In genomic region chr5:21186821-21187220, GRCm38 (mm10) we compare ENCODE assay signal across 7 mouse cellular contexts. TPM values are rescaled to one million over a fixed set of nuclear protein-coding genes. Genes with fewer than 3 reads are reported as not detected.
DNase-seq lines count a peak whose midpoint lies in the region; ATAC-seq and TF ChIP-seq lines count a peak whose summit lies in the region.

No protein-coding gene starts in this region.

- intact Hi-C loops in gastrocnemius, postnatal 14 days (cut with DNase I; ENCODE audit: low total_unique reads): no loop called here

- H3K4me1 ChIP-seq in neural tube, embryonic 11.5 days (ENCODE audit: control insufficient read depth, insufficient read depth, low read length): no peaks in the 10 kb centered on the region
- H3K4me1 ChIP-seq in embryonic facial prominence, embryonic 12.5 days: peaks cover 7% of the 10 kb centered on the region
- H3K4me1 ChIP-seq in limb, embryonic 14.5 days (ENCODE audit: control insufficient read depth, insufficient read depth, low read length): peaks cover 6% of the 10 kb centered on the region; the same call in 1 of the 2 replicates
- H3K4me1 ChIP-seq in stomach, embryonic 16.5 days (ENCODE audit: control insufficient read depth, insufficient read depth, low read length): no peaks in the 10 kb centered on the region; the same call in none of the 2 replicates

- no peaks in the 10 kb centered on the region for H3K9me3 ChIP-seq in neural tube, embryonic 11.5 days (ENCODE audit: control insufficient read depth, low read length)
- no peaks in the 10 kb centered on the region for H3K9me3 ChIP-seq in embryonic facial prominence, embryonic 12.5 days
- no peaks in the 10 kb centered on the region for H3K9me3 ChIP-seq in limb, embryonic 14.5 days (ENCODE audit: control insufficient read depth, low read length)
- no peaks in the 10 kb centered on the region for H3K9me3 ChIP-seq in stomach, embryonic 16.5 days (replicated peaks; ENCODE audit: control insufficient read depth, low read length)

- no peaks in the 10 kb centered on the region for H3K36me3 ChIP-seq in neural tube, embryonic 11.5 days (ENCODE audit: control insufficient read depth, insufficient read depth, low read length)
- H3K36me3 ChIP-seq in embryonic facial prominence, embryonic 12.5 days: no peaks in the 10 kb centered on the region
- H3K36me3 ChIP-seq in limb, embryonic 14.5 days (ENCODE audit: control insufficient read depth, insufficient read depth, low read length): no peaks in the 10 kb centered on the region
- H3K36me3 ChIP-seq in stomach, embryonic 16.5 days (ENCODE audit: control insufficient read depth, insufficient read depth, low read length): no peaks in the 10 kb centered on the region

- TF ChIP-seq POLR2A in limb, embryonic 14.5 days (IDR thresholded peaks at IDR 0.05; ENCODE audit: borderline replicate concordance, extremely low read depth, insufficient read depth, insufficient read length): no peak

- ATAC-seq in neural tube, embryonic 11.5 days (ENCODE audit: insufficient read depth, low FRiP score, low TSS enrichment): 0 out of 2 replicates have a peak, but pooled peaks have one; percentile 49
- ATAC-seq in embryonic facial prominence, embryonic 12.5 days (ENCODE audit: insufficient number of reproducible peaks, insufficient read depth, low FRiP score, low TSS enrichment): no peak
- ATAC-seq in limb, embryonic 14.5 days (ENCODE audit: low FRiP score, low read depth): no peak
- no peak for ATAC-seq in stomach, embryonic 16.5 days (ENCODE audit: insufficient read depth, low FRiP score)

- no peak for DNase-seq in neural tube, embryonic 11.5 days (ENCODE audit: low spot score)
- no peak for DNase-seq in neural tube, embryonic 10.5 days (ENCODE audit: extremely low spot score, low spot score)
- DNase-seq in limb, embryonic 14.5 days (ENCODE audit: low spot score): no peak
- no peak for DNase-seq in left cerebral cortex, adult 11 months (ENCODE audit: low spot score)
- DNase-seq in gastrocnemius, postnatal 14 days: no peak

- H3K4me3 ChIP-seq in neural tube, embryonic 11.5 days (ENCODE audit: low read depth, low read length): peak overlapping the region; percentile 46; the same call in 1 of the 2 replicates
- peak overlapping the region; percentile 56 for H3K4me3 ChIP-seq in embryonic facial prominence, embryonic 12.5 days
- peak overlapping the region; percentile 54 for H3K4me3 ChIP-seq in limb, embryonic 14.5 days (replicated peaks; ENCODE audit: low read length)
- peak overlapping the region; percentile 68 for H3K4me3 ChIP-seq in stomach, embryonic 16.5 days (replicated peaks; ENCODE audit: low read length)

- no peak overlapping the region for H3K9ac ChIP-seq in neural tube, embryonic 11.5 days (ENCODE audit: low read length)
- H3K9ac ChIP-seq in embryonic facial prominence, embryonic 12.5 days: no peak overlapping the region
- H3K9ac ChIP-seq in limb, embryonic 14.5 days (ENCODE audit: low read depth, low read length, severe bottlenecking): 0 out of 2 replicates have a peak overlapping the region, but pooled peaks have one; percentile 66
- no peak overlapping the region for H3K9ac ChIP-seq in stomach, embryonic 16.5 days (ENCODE audit: low read length)

- WGBS in neural tube, embryonic 11.5 days: 7% methylated on average over 4 of the region's 4 CpGs
- 5% methylated on average over 4 of the region's 4 CpGs for WGBS in embryonic facial prominence, embryonic 12.5 days
- WGBS in limb, embryonic 14.5 days: 12% methylated on average over 4 of the region's 4 CpGs
- WGBS in stomach, embryonic 16.5 days: 13% methylated on average over 4 of the region's 4 CpGs

- no peaks in the 10 kb centered on the region for H3K27me3 ChIP-seq in neural tube, embryonic 11.5 days (ENCODE audit: control insufficient read depth, insufficient read depth, low read length)
- H3K27me3 ChIP-seq in embryonic facial prominence, embryonic 12.5 days: no peaks in the 10 kb centered on the region
- no peaks in the 10 kb centered on the region for H3K27me3 ChIP-seq in limb, embryonic 14.5 days (ENCODE audit: control insufficient read depth, insufficient read depth, low read length)
- H3K27me3 ChIP-seq in stomach, embryonic 16.5 days (ENCODE audit: control insufficient read depth, insufficient read depth, low read length): no peaks in the 10 kb centered on the region

- H3K27ac ChIP-seq in neural tube, embryonic 11.5 days (ENCODE audit: low read depth, low read length): no peak overlapping the region
- H3K27ac ChIP-seq in embryonic facial prominence, embryonic 12.5 days: no peak overlapping the region
- no peak overlapping the region for H3K27ac ChIP-seq in limb, embryonic 14.5 days (replicated peaks; ENCODE audit: low read depth, low read length)
- no peak overlapping the region for H3K27ac ChIP-seq in stomach, embryonic 16.5 days (ENCODE audit: low read length)

- H3K4me2 ChIP-seq in neural tube, embryonic 11.5 days (ENCODE audit: low read depth): peak overlapping the region; percentile 81
- peak overlapping the region; percentile 94 for H3K4me2 ChIP-seq in embryonic facial prominence, embryonic 12.5 days (replicated peaks)
- peak overlapping the region; percentile 87 for H3K4me2 ChIP-seq in limb, embryonic 14.5 days (replicated peaks; ENCODE audit: low read depth, low read length, severe bottlenecking)
- peak overlapping the region; percentile 97 for H3K4me2 ChIP-seq in stomach, embryonic 16.5 days (ENCODE audit: low read depth, low read length)

RNA-seq across cellular contexts. Expression of gene Gsap, which starts 0.8 kb away (rescaled TPM):
- 1.6 and 1.7 TPM in 2 replicates for polyA plus RNA-seq in neural tube, embryonic 11.5 days (2014; fragmentation: Nextera tagmentation; extraction: Ambion mirVana)
- 1.8 and 2.0 TPM in 2 replicates for polyA plus RNA-seq in embryonic facial prominence, embryonic 12.5 days (2016; fragmentation: Nextera tagmentation; extraction: Ambion mirVana)
- 2.8 and 3.0 TPM in 2 replicates for polyA plus RNA-seq in limb, embryonic 14.5 days (2012; rRNA removed)
- 2.9 and 4.0 TPM in 2 replicates for polyA plus RNA-seq in limb, embryonic 14.5 days (2014; fragmentation: Nextera tagmentation; extraction: Ambion mirVana)
- polyA plus RNA-seq in stomach, embryonic 16.5 days (2015; fragmentation: Nextera tagmentation; extraction: Ambion mirVana): 2.6 and 2.9 TPM in 2 replicates
- 1 to 10 TPM; 2.1 to 2.4 TPM for total RNA-seq in gastrocnemius, postnatal 14 days (2021)
